Mouse (Mus musculus) megakaryocyte-erythroid progenitor cell, adult 5 weeks (primary cell): Measurements from ENCODE around the gene Ntng2. TPM values are rescaled to one million over a fixed set of nuclear protein-coding genes. Genes with fewer than 3 reads are reported as not detected.

Source experiments
- polyA plus RNA-seq: library from polyadenylated mRNA; stranded (reverse); fragments of >175 nt; gene quantifications from 2 replicates; pipeline ENCODE4 v1.2.3, GENCODE M21; 2012

The Ntng2 gene
- polyA plus RNA-seq, result 33.9 and 34.5 TPM in 2 replicates

GRCm38 (mm10) chr2:29252599-29253204, at the start of gene Ntng2:
Gene Ntng2, minus strand, starts transcription at chr2:29253005.

Other genes starting within 250 kb of the Ntng2 start
- gene Cfap77, start 197.9 kb downstream of the Ntng2 start, polyA plus RNA-seq, result 0.16 and 0.35 TPM in 2 replicates
- 5.8 and 7.0 TPM in 2 replicates for gene Ttf1, start 192.7 kb downstream of the Ntng2 start, polyA plus RNA-seq
- 4.4 and 6.6 TPM in 2 replicates for gene Setx, start 128.8 kb downstream of the Ntng2 start, polyA plus RNA-seq
- gene Med27, start 93.8 kb upstream of the Ntng2 start, polyA plus RNA-seq, result 70.8 and 78.7 TPM in 2 replicates